Mouse (Mus musculus) C2C12 (cell line): ENCODE measurements at regions not wholly inside any gene's neighbourhood (a gene's known extent, or its start where the extent isn't known, plus 50 kb on each side); places are given as distances from the start of the nearest gene placed in this dataset.

Experiments
- H3K27me3 ChIP-seq: one replicate; pipeline ENCODE4 v1.6.1; 2011; ENCODE audit not compliant: control insufficient read depth, insufficient read depth, insufficient read length
- H3K36me3 ChIP-seq: one replicate; pipeline ENCODE4 v1.6.1; 2011; ENCODE audit not compliant: control insufficient read depth, insufficient read depth
- H3K4me3 ChIP-seq: one replicate; pipeline ENCODE4 v1.5.1; 2011; ENCODE audit warnings: mild to moderate bottlenecking, control low read depth; ENCODE audit not compliant: poor library complexity, insufficient read depth, severe bottlenecking
- H3K79me2 ChIP-seq: one replicate; pipeline ENCODE4 v1.6.1; 2011; ENCODE audit not compliant: control insufficient read depth, insufficient read depth
- H3K79me3 ChIP-seq: one replicate; pipeline ENCODE4 v1.6.1; 2011; ENCODE audit warnings: low read depth, control low read depth
- H3ac ChIP-seq: one replicate; pipeline ENCODE3; 2011; ENCODE audit warnings: low read depth; ENCODE audit not compliant: control insufficient read depth, insufficient read length
- CEBPB ChIP-seq: IDR thresholded peaks from one replicate; pipeline ENCODE4 v1.6.1; 2011; ENCODE audit warnings: low read depth, mild to moderate bottlenecking, control low read depth, moderate library complexity
- CTCF ChIP-seq: IDR thresholded peaks from one replicate; pipeline ENCODE4 v1.5.1; 2011; ENCODE audit not compliant: control insufficient read depth, insufficient read depth, insufficient read length
- FOSL1 ChIP-seq: IDR thresholded peaks from one replicate; pipeline ENCODE4 v1.8.0; 2011; ENCODE audit warnings: mild to moderate bottlenecking, low read length; ENCODE audit not compliant: poor library complexity, insufficient read depth, severe bottlenecking
- MAX ChIP-seq: IDR thresholded peaks from one replicate; pipeline ENCODE4 v1.6.1; 2011; ENCODE audit warnings: mild to moderate bottlenecking, control low read depth
- MYOD1 ChIP-seq: IDR thresholded peaks from one replicate; pipeline ENCODE4 v1.6.1; 2011; ENCODE audit warnings: low read depth; ENCODE audit not compliant: control insufficient read depth, insufficient read length
- MYOG ChIP-seq: IDR thresholded peaks from one replicate; pipeline ENCODE4 v1.6.1; 2011; ENCODE audit not compliant: control insufficient read depth, insufficient read length; ENCODE audit errors: extremely low read depth
- USF1 ChIP-seq: IDR thresholded peaks from one replicate; pipeline ENCODE4 v1.6.1; 2011; ENCODE audit warnings: low read depth, mild to moderate bottlenecking, control low read depth, moderate library complexity

DNA sequence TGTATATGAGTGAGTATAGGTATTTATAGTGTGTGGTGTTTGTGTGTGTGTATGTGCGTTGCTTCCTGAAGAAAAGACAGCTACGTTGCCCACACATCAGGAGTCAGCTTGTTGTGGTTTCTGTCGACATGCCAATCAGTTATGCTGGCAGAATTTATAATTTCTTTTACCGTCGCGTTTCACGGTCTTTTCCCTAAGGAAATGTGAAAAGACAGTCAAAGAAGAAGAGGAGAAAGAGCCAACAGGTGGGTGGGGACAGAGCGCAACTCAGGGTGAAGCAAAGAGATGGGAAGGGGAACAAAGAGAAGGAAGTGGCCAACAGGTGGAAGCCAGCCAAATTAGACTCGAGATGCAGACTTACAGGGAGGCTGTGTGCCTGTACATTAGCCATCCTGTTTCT, 204.2 kb downstream of the Rpap3 start:
- Histone ChIP-seq H3K79me3 (no peaks in the 10 kb centered on the region), H3K27me3 (no peaks in the 10 kb centered on the region), H3ac (no peak overlapping the region), H3K4me3 (no peak overlapping the region), H3K79me2 (no peaks in the 10 kb centered on the region), H3K36me3 (no peaks in the 10 kb centered on the region)
- TF ChIP-seq MYOD1 (peak; percentile 4), CTCF (no peak), CEBPB (no peak), MAX (no peak)

DNA sequence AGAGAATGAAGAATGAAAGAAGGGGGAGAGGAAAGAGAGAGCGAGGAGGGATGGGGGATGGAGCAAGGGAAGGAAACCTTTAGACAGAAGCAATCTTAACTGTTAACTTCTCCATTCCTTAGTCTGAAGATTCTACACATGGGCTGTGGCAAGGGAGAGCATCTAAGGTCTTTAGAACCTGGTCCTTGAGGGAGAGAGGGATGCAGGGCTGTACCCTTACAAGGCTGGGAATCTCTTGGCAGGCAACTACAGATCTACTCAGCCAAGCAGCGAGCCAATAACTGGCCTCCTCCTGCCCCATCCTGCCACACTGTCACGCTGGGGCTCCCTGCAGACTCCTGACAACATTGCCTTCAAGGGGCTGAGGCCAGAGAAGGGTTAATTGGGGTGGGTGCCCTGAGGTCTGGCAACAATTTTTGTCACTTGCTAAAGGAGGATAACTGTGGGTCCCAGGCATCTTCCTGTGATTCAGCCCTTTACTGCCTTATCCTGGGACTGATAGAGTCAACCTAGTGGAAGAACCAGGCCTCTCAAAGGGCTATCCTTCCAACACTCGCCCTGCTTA, 205.7 kb downstream of the Rpap3 start:
- Histone ChIP-seq H3K27me3 (no peaks in the 10 kb centered on the region), H3K79me2 (no peaks in the 10 kb centered on the region), H3ac (no peak overlapping the region), H3K79me3 (no peaks in the 10 kb centered on the region), H3K4me3 (no peak overlapping the region), H3K36me3 (no peaks in the 10 kb centered on the region)
- TF ChIP-seq MYOG (no peak), CTCF (no peak), MYOD1 (no peak), MAX (no peak), USF1 (no peak), CEBPB (no peak), FOSL1 (no peak)

DNA sequence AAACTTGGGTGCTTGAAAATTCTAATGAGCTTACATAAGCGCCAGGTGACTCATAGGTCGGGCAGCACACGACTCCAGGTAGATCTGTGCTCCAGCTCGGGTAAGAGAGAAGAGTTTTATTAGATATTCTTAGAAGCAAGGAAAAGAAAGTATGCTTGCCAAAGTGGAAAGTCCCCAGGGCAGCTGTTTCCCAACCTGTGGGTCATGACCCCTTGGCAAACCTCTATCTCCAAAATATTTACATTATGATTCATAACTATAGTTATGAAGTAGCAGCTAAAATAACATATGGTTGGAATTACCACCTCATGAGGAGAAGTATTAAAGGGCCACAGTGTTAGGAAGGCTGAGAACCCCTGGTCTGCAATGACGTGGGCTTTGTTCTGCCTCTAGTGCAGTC, 206.4 kb downstream of the Rpap3 start:
- no peaks in the 10 kb centered on the region for H3K79me2 ChIP-seq
- TF ChIP-seq USF1 (no peak), FOSL1 (peak; percentile 67), MAX (no peak), MYOD1 (peak; percentile 62), CTCF (no peak), MYOG (no peak), CEBPB (peak; percentile 98)

DNA sequence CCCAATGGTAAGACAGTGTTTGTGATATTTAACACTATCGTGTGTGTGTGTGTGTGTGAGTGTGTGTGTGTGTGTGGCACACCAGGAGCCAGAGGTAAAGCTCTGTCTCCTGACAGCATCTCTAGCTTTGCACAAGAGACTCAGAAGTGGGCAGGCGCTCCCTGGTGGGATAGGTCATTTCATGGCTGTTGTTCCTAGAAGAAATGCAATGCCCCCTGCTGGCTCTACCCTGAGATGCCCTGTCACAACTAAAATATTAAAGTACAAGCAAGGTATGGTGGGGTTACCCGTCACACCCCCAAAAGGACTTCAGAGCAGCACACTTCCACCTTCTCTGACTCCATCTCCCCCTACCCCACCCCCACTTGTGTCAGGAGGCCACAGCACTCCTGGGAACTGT, 207.2 kb downstream of the Rpap3 start:
- TF ChIP-seq USF1 = no peak
- no peak for TF ChIP-seq MYOG
- no peak for TF ChIP-seq MYOD1
- TF ChIP-seq CEBPB = no peak
- no peak for TF ChIP-seq MAX
- no peak for TF ChIP-seq FOSL1
- no peak for TF ChIP-seq CTCF
- Histone ChIP-seq H3ac (no peak overlapping the region), H3K27me3 (no peaks in the 10 kb centered on the region), H3K79me3 (no peaks in the 10 kb centered on the region), H3K79me2 (no peaks in the 10 kb centered on the region), H3K4me3 (no peak overlapping the region), H3K36me3 (no peaks in the 10 kb centered on the region)

More for the DNA sequence above, 206.4 kb downstream of the Rpap3 start:
- Histone ChIP-seq H3K4me3 (no peak overlapping the region), H3K79me3 (no peaks in the 10 kb centered on the region), H3K36me3 (no peaks in the 10 kb centered on the region), H3ac (no peak overlapping the region), H3K27me3 (no peaks in the 10 kb centered on the region)

DNA sequence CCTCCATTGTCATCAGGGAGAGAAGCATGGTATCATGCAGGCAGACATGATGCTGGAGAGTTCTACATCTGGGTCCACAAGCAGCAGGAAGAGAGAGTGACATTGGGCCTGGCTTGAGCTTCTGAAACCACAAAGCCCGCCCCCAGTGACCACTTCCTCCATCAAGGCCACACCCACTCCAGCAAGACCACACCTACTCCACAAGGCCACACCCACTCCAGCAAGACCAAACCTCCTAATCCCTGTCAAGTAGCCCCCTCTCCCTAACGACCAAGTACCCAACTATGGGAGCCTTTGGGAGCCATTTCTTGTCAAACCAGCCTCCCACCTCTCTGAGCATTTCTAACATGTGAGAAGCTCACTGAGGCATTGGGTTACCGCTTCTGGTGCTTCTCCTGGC, 209.6 kb downstream of the Rpap3 start:
- H3K27me3 ChIP-seq = no peaks in the 10 kb centered on the region
- TF ChIP-seq MAX = no peak
- TF ChIP-seq MYOG = no peak
- no peak for TF ChIP-seq MYOD1
- TF ChIP-seq CEBPB = no peak
- TF ChIP-seq USF1 = no peak
- no peak for TF ChIP-seq CTCF
- TF ChIP-seq FOSL1 = no peak

DNA sequence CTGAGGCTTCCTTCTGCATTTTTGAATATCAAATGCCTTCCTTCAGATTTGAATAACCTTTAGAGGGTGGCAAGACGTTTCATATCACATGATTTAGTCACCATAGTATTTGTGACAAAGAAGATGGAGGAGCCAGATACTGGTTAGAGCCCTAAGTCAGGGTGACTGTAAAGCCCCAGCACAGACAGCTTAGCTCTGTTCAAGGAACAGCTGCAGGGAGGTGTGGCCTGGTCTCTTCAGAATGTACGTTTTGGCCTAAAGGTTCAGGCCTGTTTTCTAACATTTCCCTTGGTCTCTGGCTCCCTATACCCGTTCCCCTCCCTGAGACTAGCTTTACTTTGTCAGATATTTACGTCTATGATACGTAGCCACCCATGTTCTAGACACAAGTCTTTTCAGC, 212.3 kb downstream of the Rpap3 start:
- H3K79me3 ChIP-seq = no peaks in the 10 kb centered on the region
- H3K79me2 ChIP-seq = no peaks in the 10 kb centered on the region
- no peaks in the 10 kb centered on the region for H3K36me3 ChIP-seq
- no peak overlapping the region for H3K4me3 ChIP-seq
- no peak for TF ChIP-seq MAX
- no peak for TF ChIP-seq MYOD1
- H3ac ChIP-seq = no peak overlapping the region
- H3K27me3 ChIP-seq = no peaks in the 10 kb centered on the region

More for the DNA sequence above, 209.6 kb downstream of the Rpap3 start:
- Histone ChIP-seq H3K79me2 (no peaks in the 10 kb centered on the region), H3K36me3 (no peaks in the 10 kb centered on the region), H3ac (no peak overlapping the region), H3K79me3 (no peaks in the 10 kb centered on the region), H3K4me3 (no peak overlapping the region)
